Mouse (Mus musculus): ENCODE measurements around the gene Kl.

GRCm38 (mm10) chr5:151023461-151023860, 71.1 kb downstream of the Kl start:
- TF ChIP-seq POLR2A (IDR thresholded peaks at IDR 0.05; ENCODE audit: insufficient read depth, low read length): no peak
- TF ChIP-seq CTCF (IDR thresholded peaks at IDR 0.05; ENCODE audit: low read depth, low read length): no peak
- TF ChIP-seq EP300 (IDR thresholded peaks at IDR 0.05; ENCODE audit: insufficient read depth, low read depth, low read length): 0 out of 2 replicates have a peak, but pooled peaks have one; percentile 55

Measured in ES-Bruce4 (cell line).